Mouse (Mus musculus) embryonic fibroblast, embryonic 13.5 days (primary cell): ENCODE results near the gene Spred2.

Source experiments
- CTCF ChIP-seq: IDR thresholded peaks from 2 replicates; pipeline ENCODE4 v1.5.1; 2011; ENCODE audit warnings: mild to moderate bottlenecking, control low read depth, low read length, moderate library complexity, borderline replicate concordance; ENCODE audit not compliant: insufficient read depth
- POLR2A ChIP-seq: IDR thresholded peaks from 2 replicates; pipeline ENCODE4 v1.6.1; 2011; ENCODE audit warnings: low read depth, mild to moderate bottlenecking, control low read depth, low read length, moderate library complexity

DNA sequence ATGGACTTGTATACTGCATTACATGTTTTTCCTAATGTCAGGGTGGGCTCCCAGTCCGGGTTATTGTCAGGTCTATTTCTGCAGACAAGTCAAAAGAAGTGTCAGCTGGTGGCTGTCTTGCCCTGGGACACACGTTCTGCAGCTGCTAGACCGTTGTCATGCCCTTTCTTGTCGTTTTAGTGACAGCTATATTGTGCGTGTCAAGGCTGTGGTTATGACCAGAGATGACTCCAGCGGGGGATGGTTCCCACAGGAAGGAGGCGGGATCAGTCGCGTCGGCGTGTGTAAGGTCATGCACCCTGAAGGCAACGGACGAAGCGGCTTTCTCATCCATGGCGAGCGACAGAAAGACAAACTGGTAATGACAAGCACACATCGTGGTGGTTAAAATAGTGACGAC is 73.8 kb downstream of the Spred2 start:
- TF ChIP-seq CTCF (no peak), POLR2A (no peak)
